Comparison of ENCODE assay signal across 24 mouse cellular contexts in the genomic region with DNA sequence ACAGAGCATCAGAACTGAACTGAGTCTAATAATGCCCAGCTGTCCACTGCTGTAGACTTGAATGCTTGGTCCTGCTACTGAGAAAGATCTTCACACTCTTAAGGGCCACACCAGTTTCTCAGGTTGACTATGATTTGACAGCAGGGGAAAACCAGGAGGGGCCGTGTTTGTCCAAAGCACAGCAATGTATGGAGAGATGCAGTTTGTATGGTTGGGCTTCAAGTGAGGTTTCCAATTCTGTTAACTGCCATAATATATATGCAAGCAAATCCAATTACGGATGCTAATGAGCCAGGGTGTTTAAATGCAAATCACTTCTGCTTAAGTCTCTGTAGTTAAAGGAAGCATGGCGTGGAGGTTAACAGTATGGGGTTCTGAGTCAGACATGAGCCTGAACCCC.
"Had no signal": no experiment of that assay in that cellular context is flagged by ENCODE, and none has a peak within 500 bp of the region (broad histone marks: within the 10 kb centered on the region; RNA-seq: fewer than 3 reads in every experiment).

No protein-coding gene starts in this region.

- H3K27ac ChIP-seq: heart, embryonic 10.5 days; hindbrain, embryonic 13.5 days; hindbrain, embryonic 15.5 days; hindbrain, postnatal 0 days; kidney, embryonic 15.5 days; kidney, postnatal 0 days; limb, embryonic 13.5 days; limb, embryonic 15.5 days; liver, embryonic 12.5 days had no signal

- H3K4me2 ChIP-seq: heart, embryonic 12.5 days; hindbrain, embryonic 13.5 days; hindbrain, embryonic 15.5 days; kidney, embryonic 15.5 days; limb, embryonic 13.5 days; limb, embryonic 15.5 days; liver, embryonic 12.5 days had no signal

- DNase-seq: gastrocnemius, postnatal 14 days; gastrocnemius, postnatal 36 days; heart, adult 18-20 months; heart, postnatal 10 days; heart, postnatal 36 days; kidney, adult 11 months; kidney, adult 2 months; kidney, adult 9 months; kidney, postnatal 14 days; kidney, postnatal 36 days; layer of hippocampus, adult 9-11 months; layer of hippocampus, postnatal 36 days; left cerebral cortex, postnatal 4 days had no signal

- H3K4me3 ChIP-seq: heart, embryonic 10.5 days; heart, embryonic 12.5 days; hindbrain, embryonic 13.5 days; hindbrain, embryonic 15.5 days; kidney, embryonic 15.5 days; limb, embryonic 13.5 days; limb, embryonic 15.5 days; liver, embryonic 12.5 days had no signal

- H3K9ac ChIP-seq: heart, embryonic 12.5 days; hindbrain, embryonic 13.5 days; hindbrain, embryonic 15.5 days; kidney, embryonic 15.5 days; limb, embryonic 13.5 days; limb, embryonic 15.5 days; liver, embryonic 12.5 days had no signal

- H3K9me3 ChIP-seq: heart, embryonic 10.5 days; heart, embryonic 12.5 days; hindbrain, embryonic 13.5 days; hindbrain, embryonic 15.5 days; kidney, embryonic 15.5 days; limb, embryonic 13.5 days; limb, embryonic 15.5 days; liver, embryonic 12.5 days had no signal

- H3K27me3 ChIP-seq: heart, embryonic 12.5 days; hindbrain, embryonic 13.5 days; hindbrain, embryonic 15.5 days; kidney, embryonic 15.5 days; limb, embryonic 13.5 days; limb, embryonic 15.5 days; liver, embryonic 12.5 days had no signal

- H3K36me3 ChIP-seq: heart, embryonic 10.5 days; heart, embryonic 12.5 days; hindbrain, embryonic 13.5 days; hindbrain, embryonic 15.5 days; kidney, embryonic 15.5 days; limb, embryonic 13.5 days; limb, embryonic 15.5 days; liver, embryonic 12.5 days had no signal

- ATAC-seq: hindbrain, postnatal 0 days; intestine, embryonic 16.5 days; liver, embryonic 12.5 days had no signal

- H3K4me1 ChIP-seq: kidney, embryonic 15.5 days; limb, embryonic 15.5 days; liver, embryonic 12.5 days had no signal
